Mouse (Mus musculus): ENCODE results near the gene Sumo2.

- TF ChIP-seq POLR2A (IDR thresholded peaks at IDR 0.05; ENCODE audit: borderline replicate concordance, control insufficient read depth, low read depth, low read length) (no peak), CTCF (IDR thresholded peaks at IDR 0.05; ENCODE audit: control insufficient read depth, insufficient read depth, low read length) (no peak)
Measured at GRCm38 (mm10) chr11:115485155-115485554, 50.9 kb downstream of the Sumo2 start.

All from bone marrow, adult 2 months (tissue).